Mouse (Mus musculus): ENCODE results near the gene Slc22a26. TPM values are rescaled to one million over a fixed set of nuclear protein-coding genes. Genes with fewer than 3 reads are reported as not detected.
"Not testable (repeated sequence)": the region's sequence is repeated elsewhere in the genome, so short reads cannot be mapped to it uniquely, and the experiment has no call there.

Slc22a26 gene
- total RNA-seq (2021): not detected
- long read RNA-seq, experiment 1: 0 reads
- long read RNA-seq, experiment 2: 0 reads

DNA sequence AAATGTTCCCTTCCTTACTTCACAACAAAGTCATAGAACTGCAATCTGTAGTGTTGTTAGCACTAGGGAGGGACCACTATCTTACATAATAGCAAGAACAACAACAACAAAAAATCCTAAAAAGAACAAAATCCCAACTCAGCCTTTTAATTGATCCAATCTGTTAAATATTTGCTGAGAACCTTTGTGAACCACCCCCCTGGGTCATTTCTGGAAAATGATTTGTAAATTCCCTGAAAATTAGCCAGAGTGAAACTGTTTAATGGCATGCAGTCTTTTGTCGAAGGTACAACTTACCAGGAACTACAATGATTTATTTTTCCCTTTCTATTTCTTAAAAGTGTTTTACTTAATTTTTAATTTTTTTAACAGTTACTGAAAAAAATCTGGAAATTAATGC lies at the start of gene Slc22a26:
Slc22a26 (minus strand) TSS at position 97 of the 400 bp plus-strand sequence.
- no peak for DNase-seq
- intact Hi-C loops (cut with DNase I): no loop called here

GRCm38 (mm10) chr19:7829851-7830250 lies 27.4 kb upstream of the Slc22a26 start:
- DNase-seq: no peak
- intact Hi-C loops (cut with DNase I): no loop called here

DNA sequence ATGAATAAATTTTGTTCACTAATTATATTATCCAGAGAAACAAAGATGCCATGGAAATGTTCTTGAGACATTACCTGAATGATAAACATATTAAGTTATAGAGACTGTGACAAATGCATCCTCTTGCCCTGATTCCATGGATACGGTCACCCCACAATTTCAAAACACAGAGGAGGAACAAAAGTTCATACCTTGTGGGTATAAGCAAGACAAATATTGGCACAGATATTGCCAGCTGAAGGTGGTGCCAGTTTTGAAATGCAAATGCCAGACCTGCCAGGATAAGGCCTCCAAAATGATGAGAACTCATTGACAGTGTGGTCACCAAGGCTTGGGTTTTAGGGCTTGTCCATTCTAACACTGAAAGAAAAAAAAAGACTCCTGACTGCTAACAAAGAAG lies 11.9 kb downstream of the Slc22a26 start:
- intact Hi-C loops (cut with DNase I): no loop called here

GRCm38 (mm10) chr19:7775306-7775705 lies 27.2 kb downstream of the Slc22a26 start:
- intact Hi-C loops (cut with DNase I): no loop called here
- no peak for DNase-seq

More for the DNA sequence above, 11.9 kb downstream of the Slc22a26 start:
- no peak for DNase-seq

DNA sequence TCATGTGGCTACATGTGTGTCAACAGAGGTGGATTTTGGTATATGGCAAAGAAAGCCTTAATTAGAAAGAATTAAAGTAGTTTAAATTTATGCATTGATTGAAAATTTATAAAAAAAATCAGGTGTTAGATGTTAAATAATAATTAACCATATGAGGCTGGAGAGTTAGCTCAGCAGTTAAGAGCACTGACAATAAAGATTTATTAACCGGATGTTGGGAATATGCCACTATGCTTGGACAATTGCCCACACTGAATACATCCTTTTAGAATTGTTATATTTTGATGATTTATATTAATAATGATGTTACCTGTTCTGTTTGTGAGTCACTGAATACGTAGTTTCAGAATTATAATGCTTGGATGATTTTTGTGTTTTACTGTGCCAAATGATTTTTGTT lies 36.3 kb downstream of the Slc22a26 start:
- intact Hi-C loops (cut with DNase I): no loop called here
- no peak for DNase-seq

GRCm38 (mm10) chr19:7765599-7765998 lies 36.9 kb downstream of the Slc22a26 start:
- DNase-seq: no peak
- intact Hi-C loops (cut with DNase I): no loop called here

GRCm38 (mm10) chr19:7753371-7753770 lies 49.1 kb downstream of the Slc22a26 start:
- DNase-seq; intact Hi-C loops (cut with DNase I): not testable (repeated sequence)

Other genes starting within 250 kb of the Slc22a26 start
- gene Pla2g16, start 245.2 kb downstream of the Slc22a26 start, total RNA-seq (2021): 100 to 1,000 TPM in 1 of 2 experiments, 10 to 100 TPM in 1; 99.9 to 107 TPM
- gene Lgals12, start 195.5 kb downstream of the Slc22a26 start, total RNA-seq (2021): under 1 TPM; 0.48 to 0.79 TPM
- gene Hrasls5, start 190.1 kb downstream of the Slc22a26 start, total RNA-seq (2021): not detected
- not detected for gene Slc22a19, start 91.4 kb downstream of the Slc22a26 start, total RNA-seq (2021)
- gene Slc22a27, start 163.4 kb upstream of the Slc22a26 start, total RNA-seq (2021): not detected